Mouse (Mus musculus) urinary bladder, postnatal 36 days (tissue): ENCODE results near the gene Stx4a.

Experiments used
- DNase-seq, 2 experiments: peaks; one replicate each; pipeline ENCODE4 v3.0.0; 2022; ENCODE audit warnings: low spot score in 2 of 2, mixed read lengths in 1 of 2

Stx4a gene

GRCm38 (mm10) chr7:127898179-127898956 lies 74.3 kb downstream of the Stx4a start:
- DNase-seq: no peak
